Mouse (Mus musculus) kidney, adult 2 months (tissue): ENCODE data around the gene Rbbp8nl.

Source experiments
- CTCF ChIP-seq: fragments of 200-500 bp; conservative IDR thresholded peaks from 2 replicates; pipeline ENCODE4 v1.5.1; 2011; ENCODE audit warnings: low read depth, mild to moderate bottlenecking, control low read depth, low read length, moderate library complexity, mixed read lengths; ENCODE audit not compliant: insufficient read depth, insufficient read length
- POLR2A ChIP-seq: fragments of 200-500 bp; IDR thresholded peaks from one replicate; pipeline ENCODE4 v1.6.1; 2011; ENCODE audit warnings: low read depth, low read length, control low read depth

DNA sequence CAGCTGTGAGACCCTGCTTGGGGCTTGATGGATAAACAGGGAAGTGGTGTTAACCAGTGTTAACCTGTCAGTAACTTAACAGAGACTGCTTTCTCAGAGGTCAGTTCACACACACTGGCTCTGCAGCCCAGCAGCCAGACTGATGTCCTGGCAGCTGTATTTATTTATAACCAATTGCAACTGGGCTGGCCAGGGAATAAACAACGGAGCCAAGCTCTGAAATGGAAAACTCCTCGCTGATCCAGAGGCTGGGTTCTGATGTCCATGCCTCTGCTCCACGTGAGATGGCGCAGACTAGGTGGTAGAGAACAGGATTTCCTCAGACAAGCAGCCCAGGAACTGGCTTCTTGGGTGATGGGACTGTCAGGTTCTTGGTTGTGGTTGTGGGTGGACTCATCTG lies 2.3 kb upstream of the Rbbp8nl start:
- no peak for TF ChIP-seq CTCF
- TF ChIP-seq POLR2A: no peak
